Mouse (Mus musculus) stomach, embryonic 14.5 days (tissue): ENCODE data around the gene Cfd. TPM values are rescaled to one million over a fixed set of nuclear protein-coding genes. Genes with fewer than 3 reads are reported as not detected.

Experiments used
- ATAC-seq: fragments of 200-750 bp; cut with Nextera tagmentation; 2 replicates; pipeline ENCODE4 v1.8.0; 2017; ENCODE audit warnings: low read depth, moderate TSS enrichment; ENCODE audit not compliant: insufficient number of reproducible peaks, insufficient read depth, low FRiP score
- H3K27ac ChIP-seq: fragments of 300-500 bp; sonication (generic); 2 replicates; pipeline ENCODE4 v1.5.1; 2014; ENCODE audit warnings: mild to moderate bottlenecking, low read length, moderate library complexity, mixed read lengths
- H3K27me3 ChIP-seq: fragments of 300-500 bp; sonication (generic); 2 replicates; pipeline ENCODE4 v1.6.1; 2014; ENCODE audit warnings: low read length, control low read depth, mixed read lengths; ENCODE audit not compliant: control insufficient read depth, insufficient read depth
- H3K36me3 ChIP-seq: fragments of 300-500 bp; sonication (generic); 2 replicates; pipeline ENCODE4 v1.6.1; 2014; ENCODE audit warnings: mild to moderate bottlenecking, control low read depth, low read length, moderate library complexity, mixed read lengths; ENCODE audit not compliant: control insufficient read depth, insufficient read depth
- H3K4me1 ChIP-seq: fragments of 300-500 bp; sonication (generic); 2 replicates; pipeline ENCODE4 v1.6.1; 2014; ENCODE audit warnings: low read length, control low read depth, mixed read lengths; ENCODE audit not compliant: control insufficient read depth, insufficient read depth
- H3K4me2 ChIP-seq: fragments of 300-500 bp; sonication (generic); replicated peaks from 2 replicates; pipeline ENCODE4 v1.6.1; 2014; ENCODE audit warnings: low read depth, low read length, control low read depth
- H3K4me3 ChIP-seq: fragments of 300-500 bp; sonication (generic); 2 replicates; pipeline ENCODE4 v1.5.1; 2014; ENCODE audit warnings: low read depth, low read length, control low read depth
- H3K9ac ChIP-seq: fragments of 300-500 bp; sonication (generic); replicated peaks from 2 replicates; pipeline ENCODE4 v1.6.1; 2014; ENCODE audit warnings: low read depth, mild to moderate bottlenecking, control low read depth, low read length, moderate library complexity, mixed read lengths
- H3K9me3 ChIP-seq: fragments of 300-500 bp; sonication (generic); 2 replicates; pipeline ENCODE4 v1.6.1; 2016; ENCODE audit warnings: low read depth, low read length, control low read depth; ENCODE audit not compliant: control insufficient read depth
- WGBS: fragments of 180-500 bp; shearing (Covaris S2); extraction: QIAGEN DNeasy Blood & Tissue Kit; methylation state at CpG from one replicate; pipeline ENCODE4 v1.1.7; 2014; 5-methylcytosine and 5-hydroxymethylcytosine counted together
- polyA plus RNA-seq: library from polyadenylated mRNA; unstranded; fragments of >200 nt; fragmentation: Nextera tagmentation; extraction: Ambion mirVana; gene quantifications from 2 replicates; pipeline ENCODE4 v1.2.1, GENCODE M21; 2014

The Cfd gene
- polyA plus RNA-seq, 1 experiment from 2014 or later: not detected

GRCm38 (mm10) chr10:79874290-79874862 is 16.3 kb upstream of the Cfd start, which contains the start of the genes Prtn3 and Plppr3:
Gene Prtn3 (plus strand): TSS chr10:79874476.
Gene Plppr3 (minus strand): TSS chr10:79874634.
- WGBS: under 1% methylated on average over 40 of the region's 57 CpGs
- Histone ChIP-seq H3K4me1 (peaks cover 20% of the 10 kb centered on the region), H3K4me2 (peak within 1 kb of the TSS; percentile 92)

GRCm38 (mm10) chr10:79877174-79877573 is 13.5 kb upstream of the Cfd start:
- no peak overlapping the region for H3K27ac ChIP-seq
- no peak overlapping the region for H3K9ac ChIP-seq
- H3K4me3 ChIP-seq: no peak overlapping the region
- no peaks in the 10 kb centered on the region for H3K36me3 ChIP-seq
- no peak for ATAC-seq
- no peaks in the 10 kb centered on the region for H3K27me3 ChIP-seq
- 53% methylated on average over 1 of the region's 1 CpGs for WGBS
- no peaks in the 10 kb centered on the region for H3K9me3 ChIP-seq
- H3K4me2 ChIP-seq: no peak overlapping the region
- peaks cover 31% of the 10 kb centered on the region for H3K4me1 ChIP-seq

More at GRCm38 (mm10) chr10:79874290-79874862, 16.3 kb upstream of the Cfd start, which contains the start of the genes Prtn3 and Plppr3:
- H3K9me3 ChIP-seq: no peaks in the 10 kb centered on the region
- peak; percentile 77; the same call in 1 of the 2 replicates for ATAC-seq
- peak within 1 kb of the TSS; percentile 82 for H3K9ac ChIP-seq
- H3K27ac ChIP-seq: peak within 1 kb of the TSS; percentile 58
- peak within 1 kb of the TSS; percentile 76 for H3K4me3 ChIP-seq
- no peaks in the 10 kb centered on the region for H3K27me3 ChIP-seq
- no peaks in the 10 kb centered on the region for H3K36me3 ChIP-seq

DNA sequence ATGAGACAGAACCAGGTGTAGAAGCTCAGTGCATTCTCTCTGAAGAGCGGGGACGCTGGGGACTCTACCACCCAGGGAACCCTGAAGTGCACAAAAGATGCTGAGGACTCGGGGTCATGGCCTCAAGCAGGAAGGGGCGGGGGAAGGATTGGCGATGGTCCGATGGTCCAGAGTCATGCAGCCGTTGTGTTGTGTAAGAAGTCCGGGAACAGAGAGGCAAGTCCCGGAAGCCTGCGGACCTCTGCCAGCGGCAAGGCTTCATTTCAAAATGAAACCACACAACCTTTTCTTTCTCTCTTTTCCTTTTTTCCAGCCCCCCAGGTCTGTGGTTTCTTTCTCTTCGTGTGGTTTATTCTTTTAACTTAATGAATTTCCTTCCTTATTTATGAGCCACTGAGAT is 12.9 kb upstream of the Cfd start:
- H3K27me3 ChIP-seq: no peaks in the 10 kb centered on the region
- no peaks in the 10 kb centered on the region for H3K9me3 ChIP-seq
- WGBS: 64% methylated on average over 12 of the region's 12 CpGs
- H3K4me1 ChIP-seq: peaks cover 36% of the 10 kb centered on the region
- no peak overlapping the region for H3K4me3 ChIP-seq
- H3K4me2 ChIP-seq: no peak overlapping the region
- no peak overlapping the region for H3K27ac ChIP-seq
- H3K36me3 ChIP-seq: no peaks in the 10 kb centered on the region
- ATAC-seq: no peak
- H3K9ac ChIP-seq: no peak overlapping the region

GRCm38 (mm10) chr10:79879527-79879926 is 11.1 kb upstream of the Cfd start:
- Histone ChIP-seq H3K27me3 (no peaks in the 10 kb centered on the region), H3K27ac (no peak overlapping the region), H3K4me3 (no peak overlapping the region), H3K9ac (no peak overlapping the region), H3K4me2 (no peak overlapping the region), H3K4me1 (peaks cover 25% of the 10 kb centered on the region), H3K36me3 (no peaks in the 10 kb centered on the region), H3K9me3 (no peaks in the 10 kb centered on the region)
- no peak for ATAC-seq
- 31% methylated on average over 3 of the region's 3 CpGs for WGBS

DNA sequence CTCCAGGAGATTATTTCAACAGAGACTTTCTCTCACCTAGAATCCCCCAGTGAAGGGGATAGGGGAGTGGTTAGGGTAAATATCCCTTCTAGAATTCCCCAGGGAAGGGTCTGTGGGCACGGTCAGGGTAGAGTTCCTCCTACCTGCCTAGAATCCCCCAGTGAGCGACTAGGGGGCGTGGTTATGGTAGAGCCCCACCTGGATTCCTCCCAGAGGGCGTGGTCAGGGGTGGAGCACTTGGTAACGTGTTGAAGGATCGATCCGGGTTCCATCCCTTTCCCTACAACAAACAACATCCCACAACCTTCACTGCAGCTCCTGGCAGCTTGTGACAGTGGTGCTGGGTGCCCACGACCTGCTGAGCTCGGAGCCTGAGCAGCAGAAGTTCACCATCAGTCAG is 9.9 kb upstream of the Cfd start:
- H3K4me1 ChIP-seq: peaks cover 19% of the 10 kb centered on the region
- no peak for ATAC-seq
- H3K36me3 ChIP-seq: no peaks in the 10 kb centered on the region
- WGBS: 18% methylated on average over 9 of the region's 9 CpGs
- no peak overlapping the region for H3K9ac ChIP-seq
- no peaks in the 10 kb centered on the region for H3K9me3 ChIP-seq
- no peaks in the 10 kb centered on the region for H3K27me3 ChIP-seq
- no peak overlapping the region for H3K4me2 ChIP-seq
- H3K4me3 ChIP-seq: no peak overlapping the region
- no peak overlapping the region for H3K27ac ChIP-seq

DNA sequence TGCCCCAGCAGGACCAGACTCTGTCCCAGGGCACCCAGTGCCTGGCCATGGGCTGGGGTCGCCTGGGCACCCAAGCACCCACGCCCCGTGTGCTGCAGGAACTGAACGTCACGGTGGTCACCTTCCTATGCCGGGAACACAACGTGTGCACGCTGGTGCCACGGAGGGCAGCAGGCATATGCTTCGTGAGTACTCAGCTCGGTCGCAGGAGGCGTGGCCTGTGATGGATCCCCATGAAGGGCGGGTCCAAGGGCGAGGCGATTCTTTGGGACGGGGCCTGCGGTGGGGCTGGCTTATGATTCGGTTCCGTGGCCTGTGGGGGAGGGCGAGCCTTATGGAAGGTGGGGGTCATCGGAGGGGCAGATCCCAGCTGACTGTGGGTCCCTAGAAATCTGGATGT is 8.7 kb upstream of the Cfd start:
- ATAC-seq: peak; percentile 37; the same call in 1 of the 2 replicates
- no peaks in the 10 kb centered on the region for H3K9me3 ChIP-seq
- peak overlapping the region; percentile 37 for H3K4me2 ChIP-seq
- H3K4me1 ChIP-seq: peaks cover 19% of the 10 kb centered on the region
- H3K9ac ChIP-seq: no peak overlapping the region
- no peaks in the 10 kb centered on the region for H3K36me3 ChIP-seq
- WGBS: 8% methylated on average over 22 of the region's 22 CpGs
- H3K27ac ChIP-seq: no peak overlapping the region
- H3K27me3 ChIP-seq: no peaks in the 10 kb centered on the region
- no peak overlapping the region for H3K4me3 ChIP-seq

DNA sequence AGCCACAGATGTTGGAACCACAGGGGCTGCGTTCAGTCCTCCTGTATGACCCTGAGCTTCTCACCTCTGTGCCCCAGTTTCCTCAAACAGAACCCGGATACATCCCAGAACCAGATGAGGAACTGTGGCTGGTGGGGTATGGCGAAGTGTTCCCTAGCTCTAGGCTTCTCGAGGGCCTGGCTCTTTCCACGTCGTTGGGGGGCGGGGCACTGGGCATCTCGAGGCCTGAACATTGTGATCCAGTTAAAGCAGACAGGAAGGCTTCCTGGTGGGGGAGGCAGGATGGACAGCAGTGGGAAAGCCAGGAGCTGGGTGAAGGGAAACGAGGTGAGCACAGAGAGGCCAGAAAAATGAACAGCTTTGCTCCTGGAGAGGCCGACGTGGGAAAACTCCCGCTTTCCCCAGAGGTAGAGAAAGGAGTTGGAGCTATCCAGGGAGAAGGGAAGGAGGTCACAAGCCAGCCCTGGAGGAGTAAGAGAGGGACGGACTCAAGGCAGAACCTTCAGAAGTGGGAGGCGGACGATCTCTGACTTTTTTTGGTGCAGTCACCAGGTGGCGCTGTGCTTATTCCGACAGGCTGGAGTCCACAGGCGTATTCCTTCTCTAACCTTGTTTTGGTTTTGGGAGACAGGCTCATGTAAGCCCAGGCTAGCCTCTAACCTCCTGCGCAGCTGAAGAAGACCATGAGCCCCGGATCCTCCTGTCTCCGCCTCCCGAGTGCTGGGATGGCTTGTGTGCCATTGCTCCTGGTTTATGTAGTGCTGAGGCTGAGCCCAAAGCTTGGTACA is 7.2 kb upstream of the Cfd start:
- Histone ChIP-seq H3K4me2 (no peak overlapping the region), H3K4me3 (no peak overlapping the region), H3K9ac (no peak overlapping the region), H3K36me3 (no peaks in the 10 kb centered on the region), H3K9me3 (no peaks in the 10 kb centered on the region), H3K27ac (no peak overlapping the region), H3K27me3 (no peaks in the 10 kb centered on the region), H3K4me1 (peaks cover 19% of the 10 kb centered on the region)
- WGBS: 18% methylated on average over 22 of the region's 22 CpGs
- no peak for ATAC-seq

DNA sequence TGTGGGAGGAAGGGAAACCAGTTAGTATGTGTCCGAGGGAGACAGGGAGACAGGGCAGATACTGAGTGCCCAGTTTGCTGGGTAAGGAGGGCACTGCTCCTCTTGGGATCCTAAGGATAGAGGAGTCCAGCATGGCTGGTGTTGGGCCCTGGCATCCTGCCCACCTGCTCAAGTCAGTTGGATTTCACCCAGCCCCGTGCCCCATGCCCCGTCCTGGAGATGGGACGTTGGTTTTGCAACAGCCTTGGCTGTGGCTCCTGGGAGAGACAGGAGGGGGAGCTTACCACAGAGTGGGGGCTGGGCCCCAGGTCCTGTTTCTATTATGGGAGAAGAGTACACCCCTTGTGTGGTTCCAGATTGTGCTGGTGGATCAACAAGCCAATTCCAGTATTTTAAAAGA is 6.2 kb upstream of the Cfd start:
- Histone ChIP-seq H3K36me3 (no peaks in the 10 kb centered on the region), H3K4me3 (no peak overlapping the region), H3K4me2 (no peak overlapping the region), H3K9ac (no peak overlapping the region), H3K9me3 (no peaks in the 10 kb centered on the region), H3K27me3 (no peaks in the 10 kb centered on the region), H3K4me1 (peaks cover 17% of the 10 kb centered on the region), H3K27ac (no peak overlapping the region)
- 71% methylated on average over 4 of the region's 4 CpGs for WGBS
- no peak for ATAC-seq
